Mouse (Mus musculus) erythroblast, embryonic 14.5 days (primary cell): ENCODE measurements around the gene Mavs.

Experiments
- GATA1 ChIP-seq: IDR thresholded peaks from 2 replicates; pipeline ENCODE4 v1.6.1; 2012; ENCODE audit warnings: low read length, inconsistent platforms, mixed read lengths
- TAL1 ChIP-seq: IDR thresholded peaks from 3 replicates; pipeline ENCODE4 v1.6.1; 2012; ENCODE audit warnings: low read length, inconsistent platforms, mixed read lengths

GRCm38 (mm10) chr2:131262213-131262672 is 28.4 kb downstream of the Mavs start, which contains the start of gene Pank2:
- TF ChIP-seq GATA1 (no peak), TAL1 (no peak)
